In genomic region chr6:121064356-121065015, GRCm38 (mm10) we compare ENCODE assay signal across 7 mouse cellular contexts.
A peak's percentile ranks its signal among the peaks of the same experiment; 100 is the strongest.
DNase-seq lines count a peak whose midpoint lies in the region; ATAC-seq and TF ChIP-seq lines count a peak whose summit lies in the region.

No protein-coding gene starts in this region.

- peak overlapping the region; percentile 38 for H3K9ac ChIP-seq in forebrain, embryonic 15.5 days (replicated peaks)

- no peaks in the 10 kb centered on the region for H3K9me3 ChIP-seq in forebrain, embryonic 15.5 days

- TF ChIP-seq CTCF in thymus, adult 2 months (IDR thresholded peaks at IDR 0.05; ENCODE audit: borderline replicate concordance, control insufficient read depth, extremely low read depth, insufficient read depth, low read length, poor library complexity), result no peak

- H3K36me3 ChIP-seq in thymus, adult 2 months (ENCODE audit: control insufficient read depth, insufficient read depth, low read length), result no peaks in the 10 kb centered on the region
- no peaks in the 10 kb centered on the region for H3K36me3 ChIP-seq in forebrain, embryonic 15.5 days

- H3K4me2 ChIP-seq in forebrain, embryonic 15.5 days (replicated peaks), result peak overlapping the region; percentile 32

- H3K4me3 ChIP-seq in thymus, adult 2 months (ENCODE audit: control insufficient read depth, insufficient read depth, low read length), result no peak overlapping the region
- H3K4me3 ChIP-seq in forebrain, embryonic 15.5 days, result peak overlapping the region; percentile 12

- no peak for TF ChIP-seq POLR2A in thymus, adult 2 months (IDR thresholded peaks at IDR 0.05; ENCODE audit: control insufficient read depth, extremely low read depth, insufficient read depth, low read length, poor library complexity)

- ATAC-seq in forebrain, embryonic 15.5 days (replicated peaks), result peak; percentile 88

- peaks cover 24% of the 10 kb centered on the region for H3K4me1 ChIP-seq in thymus, adult 2 months (replicated peaks; ENCODE audit: control insufficient read depth, insufficient read depth, low read length)
- H3K4me1 ChIP-seq in forebrain, embryonic 15.5 days, result peaks cover 34% of the 10 kb centered on the region

- H3K27me3 ChIP-seq in thymus, adult 2 months (ENCODE audit: control insufficient read depth, insufficient read depth, low read length), result no peaks in the 10 kb centered on the region
- H3K27me3 ChIP-seq in forebrain, embryonic 15.5 days, result no peaks in the 10 kb centered on the region

- 96% methylated on average over 17 of the region's 17 CpGs for WGBS in thymus, adult 2 months
- 23% methylated on average over 17 of the region's 17 CpGs for WGBS in forebrain, embryonic 15.5 days

- no peak for DNase-seq in thymus, adult 2 months
- no peak for DNase-seq in thymus, adult 18-20 months
- peak; percentile 59 to 77 for DNase-seq in kidney, postnatal 4 days
- peak; percentile 40 for DNase-seq in naive thymus-derived CD4-positive, alpha-beta T cell, adult 2 months (ENCODE audit: low read depth)
- no peak for DNase-seq in adipocyte (ENCODE audit: low spot score)
- DNase-seq in ovary, postnatal 14 days (ENCODE audit: low spot score), result no peak

- peak overlapping the region; percentile 35; the same call in 1 of the 2 replicates for H3K27ac ChIP-seq in thymus, adult 2 months (ENCODE audit: control insufficient read depth, insufficient read depth, low read length)
- peak overlapping the region; percentile 82 for H3K27ac ChIP-seq in forebrain, embryonic 15.5 days (replicated peaks)

Comparison
In these comparisons a context has a peak if more than half of its experiments do, and no peak if none do; other contexts are left out.
1. DNase-seq: peak in kidney, postnatal 4 days (2 of 2) and naive thymus-derived CD4-positive, alpha-beta T cell, adult 2 months (single experiment); none in thymus, adult 2 months (single experiment), thymus, adult 18-20 months (0 of 2), adipocyte (single experiment) and ovary, postnatal 14 days (single experiment).